Mouse (Mus musculus): Measurements from ENCODE around the gene Prf1. TPM values are rescaled to one million over a fixed set of nuclear protein-coding genes. Genes with fewer than 3 reads are reported as not detected.

The Prf1 gene
- polyA plus RNA-seq (2015; fragmentation: Nextera tagmentation; extraction: Ambion mirVana): 0.06 TPM in 1 of 2 replicates, not detected in the other

DNA sequence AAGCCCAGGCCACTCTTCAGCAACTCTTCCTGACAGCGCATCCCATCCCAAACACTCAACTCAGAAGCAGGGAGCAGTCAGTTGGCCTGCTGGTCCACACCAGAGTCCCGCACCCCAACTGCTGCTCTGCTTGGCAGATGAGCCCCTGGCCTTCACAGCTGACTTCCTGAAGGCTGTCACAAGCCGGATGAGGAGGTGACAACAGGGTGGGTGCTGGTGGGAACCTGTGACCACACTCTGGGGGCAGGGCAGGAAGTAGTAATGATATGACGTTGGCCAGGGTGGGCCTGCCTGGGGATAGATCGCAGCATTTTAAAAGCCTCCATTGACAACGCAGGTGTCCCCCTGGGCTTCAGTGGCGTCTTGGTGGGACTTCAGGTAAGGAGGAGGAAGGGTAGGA lies at the start of gene Prf1:
TSS of gene Prf1 (plus strand) at position 357 of the 400 bp plus-strand sequence.
- no peaks in the 10 kb centered on the region for H3K36me3 ChIP-seq (ENCODE audit: control insufficient read depth, insufficient read depth, low read length)
- no peaks in the 10 kb centered on the region for H3K9me3 ChIP-seq (ENCODE audit: control insufficient read depth, low read length)
- no peak within 1 kb of the TSS for H3K27ac ChIP-seq (ENCODE audit: low read length)
- H3K4me1 ChIP-seq (replicated peaks; ENCODE audit: control insufficient read depth, insufficient read depth, low read length): no peaks in the 10 kb centered on the region
- H3K4me2 ChIP-seq (ENCODE audit: low read depth, low read length): no peak within 1 kb of the TSS; the same call in 1 of the 2 replicates
- ATAC-seq (ENCODE audit: low read depth): no peak
- H3K9ac ChIP-seq (ENCODE audit: low read length): no peak within 1 kb of the TSS
- WGBS: 69% methylated on average over 7 of the region's 7 CpGs
- no peaks in the 10 kb centered on the region for H3K27me3 ChIP-seq (ENCODE audit: control insufficient read depth, insufficient read depth, low read depth, low read length)
- H3K4me3 ChIP-seq (ENCODE audit: low read length): no peak within 1 kb of the TSS

- Histone ChIP-seq H3K4me3 (ENCODE audit: low read length) (no peak overlapping the region), H3K9me3 (ENCODE audit: control insufficient read depth, low read length) (peaks cover 2% of the 10 kb centered on the region; the same call in 1 of the 2 replicates), H3K27ac (ENCODE audit: low read length) (no peak overlapping the region), H3K27me3 (ENCODE audit: control insufficient read depth, insufficient read depth, low read depth, low read length) (no peaks in the 10 kb centered on the region), H3K9ac (ENCODE audit: low read length) (no peak overlapping the region), H3K4me2 (ENCODE audit: low read depth, low read length) (no peak overlapping the region), H3K36me3 (ENCODE audit: control insufficient read depth, insufficient read depth, low read length) (no peaks in the 10 kb centered on the region), H3K4me1 (replicated peaks; ENCODE audit: control insufficient read depth, insufficient read depth, low read length) (no peaks in the 10 kb centered on the region)
- 56% methylated on average over 13 of the region's 13 CpGs for WGBS
- ATAC-seq (ENCODE audit: low read depth): peak; percentile 34; the same call in 1 of the 2 replicates
These were observed 49.0 kb upstream of the Prf1 start for GRCm38 (mm10) chr10:61248596-61249114.

DNA sequence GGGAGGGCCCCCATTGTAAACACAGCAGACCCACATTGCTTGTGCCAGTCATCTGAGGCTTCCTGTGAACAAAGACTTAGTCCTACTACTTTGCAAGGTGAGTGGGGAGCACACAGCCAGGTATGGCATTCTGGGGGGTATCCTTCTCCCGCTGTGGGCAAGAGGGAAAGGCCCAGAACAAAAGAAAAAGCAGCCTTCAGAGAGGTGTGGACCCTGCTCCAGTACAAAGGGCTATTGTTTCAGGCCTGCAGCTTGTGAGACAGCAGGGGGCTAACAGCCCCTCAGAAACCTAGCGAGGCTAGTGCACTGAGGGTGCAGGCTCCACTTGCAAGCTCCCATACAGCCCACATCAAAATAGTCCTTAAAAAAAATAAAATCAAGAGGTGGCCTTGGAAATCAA lies 47.7 kb upstream of the Prf1 start:
- no peak overlapping the region for H3K4me2 ChIP-seq (ENCODE audit: low read depth, low read length)
- no peak for ATAC-seq (ENCODE audit: low read depth)
- no peaks in the 10 kb centered on the region for H3K36me3 ChIP-seq (ENCODE audit: control insufficient read depth, insufficient read depth, low read length)
- no peak overlapping the region for H3K27ac ChIP-seq (ENCODE audit: low read length)
- no peak overlapping the region for H3K9ac ChIP-seq (ENCODE audit: low read length)
- WGBS: 66% methylated on average over 2 of the region's 2 CpGs
- peaks cover 3% of the 10 kb centered on the region; the same call in 1 of the 2 replicates for H3K9me3 ChIP-seq (ENCODE audit: control insufficient read depth, low read length)
- H3K4me3 ChIP-seq (ENCODE audit: low read length): no peak overlapping the region
- no peaks in the 10 kb centered on the region for H3K27me3 ChIP-seq (ENCODE audit: control insufficient read depth, insufficient read depth, low read depth, low read length)
- no peaks in the 10 kb centered on the region; the same call in 1 of the 2 replicates for H3K4me1 ChIP-seq (replicated peaks; ENCODE audit: control insufficient read depth, insufficient read depth, low read length)

GRCm38 (mm10) chr10:61254761-61255160 lies 42.9 kb upstream of the Prf1 start:
- ATAC-seq (ENCODE audit: low read depth): peak; percentile 77

GRCm38 (mm10) chr10:61255190-61255589 lies 42.4 kb upstream of the Prf1 start:
- Histone ChIP-seq H3K27me3 (ENCODE audit: control insufficient read depth, insufficient read depth, low read depth, low read length) (no peaks in the 10 kb centered on the region), H3K4me1 (replicated peaks; ENCODE audit: control insufficient read depth, insufficient read depth, low read length) (no peaks in the 10 kb centered on the region; the same call in 1 of the 2 replicates), H3K4me2 (ENCODE audit: low read depth, low read length) (no peak overlapping the region), H3K4me3 (ENCODE audit: low read length) (no peak overlapping the region), H3K27ac (ENCODE audit: low read length) (peak overlapping the region; percentile 34), H3K9me3 (ENCODE audit: control insufficient read depth, low read length) (peaks cover 3% of the 10 kb centered on the region; the same call in 1 of the 2 replicates), H3K36me3 (ENCODE audit: control insufficient read depth, insufficient read depth, low read length) (no peaks in the 10 kb centered on the region), H3K9ac (ENCODE audit: low read length) (no peak overlapping the region)
- ATAC-seq (ENCODE audit: low read depth): peak; percentile 56
- WGBS: 50% methylated on average over 8 of the region's 8 CpGs

More at GRCm38 (mm10) chr10:61254761-61255160, 42.9 kb upstream of the Prf1 start:
- Histone ChIP-seq H3K36me3 (ENCODE audit: control insufficient read depth, insufficient read depth, low read length) (no peaks in the 10 kb centered on the region), H3K9ac (ENCODE audit: low read length) (no peak overlapping the region), H3K27me3 (ENCODE audit: control insufficient read depth, insufficient read depth, low read depth, low read length) (no peaks in the 10 kb centered on the region), H3K4me3 (ENCODE audit: low read length) (no peak overlapping the region), H3K9me3 (ENCODE audit: control insufficient read depth, low read length) (peaks cover 3% of the 10 kb centered on the region; the same call in 1 of the 2 replicates), H3K4me2 (ENCODE audit: low read depth, low read length) (no peak overlapping the region), H3K27ac (ENCODE audit: low read length) (peak overlapping the region; percentile 48), H3K4me1 (replicated peaks; ENCODE audit: control insufficient read depth, insufficient read depth, low read length) (no peaks in the 10 kb centered on the region; the same call in 1 of the 2 replicates)
- WGBS: 39% methylated on average over 6 of the region's 6 CpGs

DNA sequence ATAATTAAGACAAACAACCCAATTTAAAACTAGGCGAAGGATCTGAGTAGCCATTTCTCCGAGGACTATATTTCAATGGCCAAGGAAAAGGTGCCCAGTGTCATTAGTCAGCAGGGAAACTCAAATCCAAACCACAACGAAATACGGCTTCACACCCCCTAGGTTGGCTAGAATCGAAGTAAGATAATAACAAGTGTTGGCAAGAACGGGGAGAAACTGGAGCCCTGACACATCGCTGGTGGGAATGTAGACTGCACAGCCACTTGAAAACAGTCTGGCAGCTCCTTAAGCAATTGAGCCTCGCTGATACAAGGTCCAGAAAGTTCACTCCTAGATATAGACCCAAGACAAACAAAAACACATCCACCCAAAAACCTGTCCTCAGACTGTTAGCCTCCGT lies 41.0 kb upstream of the Prf1 start:
- no peak for ATAC-seq (ENCODE audit: low read depth)
- Histone ChIP-seq H3K4me3 (ENCODE audit: low read length) (no peak overlapping the region), H3K27me3 (ENCODE audit: control insufficient read depth, insufficient read depth, low read depth, low read length) (no peaks in the 10 kb centered on the region), H3K9me3 (ENCODE audit: control insufficient read depth, low read length) (peaks cover 3% of the 10 kb centered on the region; the same call in 1 of the 2 replicates), H3K9ac (ENCODE audit: low read length) (no peak overlapping the region), H3K36me3 (ENCODE audit: control insufficient read depth, insufficient read depth, low read length) (no peaks in the 10 kb centered on the region), H3K4me1 (replicated peaks; ENCODE audit: control insufficient read depth, insufficient read depth, low read length) (no peaks in the 10 kb centered on the region; the same call in 1 of the 2 replicates), H3K4me2 (ENCODE audit: low read depth, low read length) (no peak overlapping the region), H3K27ac (ENCODE audit: low read length) (no peak overlapping the region)
- 84% methylated on average over 9 of the region's 9 CpGs for WGBS

GRCm38 (mm10) chr10:61258131-61258530 lies 39.5 kb upstream of the Prf1 start:
- no peak overlapping the region for H3K27ac ChIP-seq (ENCODE audit: low read length)
- H3K9me3 ChIP-seq (ENCODE audit: control insufficient read depth, low read length): peaks cover 3% of the 10 kb centered on the region; the same call in 1 of the 2 replicates
- H3K27me3 ChIP-seq (ENCODE audit: control insufficient read depth, insufficient read depth, low read depth, low read length): no peaks in the 10 kb centered on the region
- ATAC-seq (ENCODE audit: low read depth): no peak
- no peaks in the 10 kb centered on the region for H3K36me3 ChIP-seq (ENCODE audit: control insufficient read depth, insufficient read depth, low read length)
- no peak overlapping the region for H3K4me3 ChIP-seq (ENCODE audit: low read length)
- H3K4me1 ChIP-seq (replicated peaks; ENCODE audit: control insufficient read depth, insufficient read depth, low read length): no peaks in the 10 kb centered on the region; the same call in 1 of the 2 replicates
- no peak overlapping the region for H3K4me2 ChIP-seq (ENCODE audit: low read depth, low read length)
- 88% methylated on average over 1 of the region's 1 CpGs for WGBS
- no peak overlapping the region for H3K9ac ChIP-seq (ENCODE audit: low read length)

- Histone ChIP-seq H3K9me3 (ENCODE audit: control insufficient read depth, low read length) (no peaks in the 10 kb centered on the region), H3K27me3 (ENCODE audit: control insufficient read depth, insufficient read depth, low read depth, low read length) (no peaks in the 10 kb centered on the region), H3K9ac (ENCODE audit: low read length) (no peak overlapping the region), H3K4me1 (replicated peaks; ENCODE audit: control insufficient read depth, insufficient read depth, low read length) (no peaks in the 10 kb centered on the region), H3K27ac (ENCODE audit: low read length) (no peak overlapping the region), H3K4me3 (ENCODE audit: low read length) (no peak overlapping the region), H3K4me2 (ENCODE audit: low read depth, low read length) (no peak overlapping the region), H3K36me3 (ENCODE audit: control insufficient read depth, insufficient read depth, low read length) (no peaks in the 10 kb centered on the region)
- 43% methylated on average over 13 of the region's 13 CpGs for WGBS
- 0 out of 2 replicates have a peak, but pooled peaks have one; percentile 34 for ATAC-seq (ENCODE audit: low read depth)
These were observed 36.1 kb upstream of the Prf1 start for GRCm38 (mm10) chr10:61261229-61262156.

GRCm38 (mm10) chr10:61263606-61264005 lies 34.0 kb upstream of the Prf1 start:
- no peaks in the 10 kb centered on the region for H3K36me3 ChIP-seq (ENCODE audit: control insufficient read depth, insufficient read depth, low read length)

More at GRCm38 (mm10) chr10:61263606-61264005, 34.0 kb upstream of the Prf1 start:
- Histone ChIP-seq H3K4me3 (ENCODE audit: low read length) (no peak overlapping the region), H3K4me1 (replicated peaks; ENCODE audit: control insufficient read depth, insufficient read depth, low read length) (no peaks in the 10 kb centered on the region), H3K9ac (ENCODE audit: low read length) (no peak overlapping the region), H3K4me2 (ENCODE audit: low read depth, low read length) (no peak overlapping the region), H3K27me3 (ENCODE audit: control insufficient read depth, insufficient read depth, low read depth, low read length) (no peaks in the 10 kb centered on the region), H3K9me3 (ENCODE audit: control insufficient read depth, low read length) (no peaks in the 10 kb centered on the region), H3K27ac (ENCODE audit: low read length) (no peak overlapping the region)
- no peak for ATAC-seq (ENCODE audit: low read depth)
- 78% methylated on average over 8 of the region's 8 CpGs for WGBS

All from lung, embryonic 16.5 days (tissue).